Mouse (Mus musculus) embryonic fibroblast, embryonic 13.5 days (primary cell): ENCODE data around the gene Ddx21.

ENCODE experiments used
- CTCF ChIP-seq: IDR thresholded peaks from 2 replicates; pipeline ENCODE4 v1.5.1; 2011; ENCODE audit warnings: mild to moderate bottlenecking, control low read depth, low read length, moderate library complexity, borderline replicate concordance; ENCODE audit not compliant: insufficient read depth
- POLR2A ChIP-seq: IDR thresholded peaks from 2 replicates; pipeline ENCODE4 v1.6.1; 2011; ENCODE audit warnings: low read depth, mild to moderate bottlenecking, control low read depth, low read length, moderate library complexity

- TF ChIP-seq POLR2A (0 out of 2 replicates have a peak, but pooled peaks have one; percentile 10), CTCF (no peak)
These were observed 859 bp downstream of the Ddx21 start for GRCm38 (mm10) chr10:62601053-62601791.
